Mouse (Mus musculus) embryonic stem cell, embryonic (primary cell): ENCODE data around the gene Ano10.

Source experiments
- CTCF ChIA-PET, 4 experiments: fragments of 300-600 bp in 2 of 4; fragments of 350-600 bp in 2 of 4; sonication (Branson Sonifier 250); formaldehyde crosslinking; loops; one replicate each; lab custom pipeline; 2022; ENCODE audit warnings: inconsistent platforms in 2 of 4; lab: Charles Lee
- POLR2A ChIA-PET, 4 experiments: fragments of 300-600 bp in 2 of 4; fragments of 350-600 bp in 2 of 4; sonication (Branson Sonifier 250); formaldehyde crosslinking; loops; one replicate each; lab custom pipeline; 2022; ENCODE audit warnings: antibody characterized with exemption in 4 of 4, inconsistent platforms in 1 of 4; lab: Charles Lee

Ano10 gene

GRCm38 (mm10) chr9:122193823-122194222, 100.4 kb downstream of the Ano10 start:
- POLR2A ChIA-PET, result interaction anchor here in 1 of 4 experiments (0.6 kb wide), 1 partner anchor 378 kb away, joined by 5 read pairs; no protein-coding TSS in a partner anchor
- CTCF ChIA-PET, result interaction anchor here in 1 of 4 experiments (0.5 kb wide), 1 partner anchor 69 kb away, joined by 4 read pairs; no protein-coding TSS in a partner anchor

- ChIA-PET CTCF (interaction anchor here in 1 of 4 experiments (0.5 kb wide), 1 partner anchor 70 kb away, joined by 4 read pairs; no protein-coding TSS in a partner anchor), POLR2A (interaction anchor here in 1 of 4 experiments (0.6 kb wide), 1 partner anchor 379 kb away, joined by 5 read pairs; no protein-coding TSS in a partner anchor)
Measured at GRCm38 (mm10) chr9:122193361-122193760, 100.9 kb downstream of the Ano10 start.

- POLR2A ChIA-PET, result no interaction called here
- CTCF ChIA-PET, result interaction anchor here in 3 of 4 experiments (0.7 to 1.6 kb wide), 5 partner anchors 9 to 121 kb away, joined by 3 to 6 read pairs (median 3); no protein-coding TSS in a partner anchor
Measured at GRCm38 (mm10) chr9:122188724-122189123, 105.5 kb downstream of the Ano10 start.

- CTCF ChIA-PET, result no interaction called here
- POLR2A ChIA-PET, result no interaction called here
Measured at GRCm38 (mm10) chr9:122187451-122187921, 106.7 kb downstream of the Ano10 start.

- ChIA-PET POLR2A (no interaction called here), CTCF (interaction anchor here in 1 of 4 experiments (0.7 kb wide), 1 partner anchor 34 kb away, joined by 3 read pairs; no protein-coding TSS in a partner anchor)
Measured at GRCm38 (mm10) chr9:122186643-122187226, 107.5 kb downstream of the Ano10 start.

- ChIA-PET POLR2A (no interaction called here), CTCF (interaction anchor here in 3 of 4 experiments (0.7 to 2.2 kb wide), 15 partner anchors 10 to 305 kb away, joined by 3 to 10 read pairs (median 4); partner anchors contain the start of gene Snrk (in 1 of the 3))
Measured at GRCm38 (mm10) chr9:122185953-122186352, 108.3 kb downstream of the Ano10 start.

GRCm38 (mm10) chr9:122185061-122185460, 109.2 kb downstream of the Ano10 start:
- ChIA-PET POLR2A (interaction anchor here in 1 of 4 experiments (1.1 kb wide), 1 partner anchor 13 kb away, joined by 3 read pairs; no protein-coding TSS in a partner anchor), CTCF (interaction anchor here (0.6 to 2.2 kb wide), 26 partner anchors 9 to 708 kb away, joined by 3 to 10 read pairs (median 4); partner anchors contain the start of gene Snrk (in 1 of the 4))

- CTCF ChIA-PET, result interaction anchor here (0.6 to 2.2 kb wide), 18 partner anchors 9 to 707 kb away, joined by 3 to 10 read pairs (median 4); partner anchors contain the start of gene Snrk (in 1 of the 4)
- POLR2A ChIA-PET, result interaction anchor here in 1 of 4 experiments (1.1 kb wide), 1 partner anchor 14 kb away, joined by 3 read pairs; no protein-coding TSS in a partner anchor
Measured at GRCm38 (mm10) chr9:122184329-122184728, 109.9 kb downstream of the Ano10 start.

- ChIA-PET CTCF (interaction anchor here in 1 of 4 experiments (1.1 to 1.2 kb wide), 2 partner anchors 22 to 62 kb away, joined by 3 read pairs; no protein-coding TSS in a partner anchor), POLR2A (no interaction called here)
Measured at GRCm38 (mm10) chr9:122183074-122183473, 111.1 kb downstream of the Ano10 start.

GRCm38 (mm10) chr9:122180105-122180504, 114.1 kb downstream of the Ano10 start:
- ChIA-PET POLR2A (no interaction called here), CTCF (interaction anchor here in 2 of 4 experiments (0.5 to 1.2 kb wide), 3 partner anchors 24 to 787 kb away, joined by 3 to 4 read pairs (median 3); no protein-coding TSS in a partner anchor)

- POLR2A ChIA-PET, result no interaction called here
- CTCF ChIA-PET, result interaction anchor here in 2 of 4 experiments (0.5 to 0.7 kb wide), 2 partner anchors 238 to 323 kb away, joined by 3 to 5 read pairs; no protein-coding TSS in a partner anchor
Measured at GRCm38 (mm10) chr9:122178427-122178826, 115.8 kb downstream of the Ano10 start.

- POLR2A ChIA-PET, result no interaction called here
- CTCF ChIA-PET, result no interaction called here
Measured at GRCm38 (mm10) chr9:122177256-122178220, 116.7 kb downstream of the Ano10 start.

GRCm38 (mm10) chr9:122174723-122175122, 119.5 kb downstream of the Ano10 start:
- ChIA-PET CTCF (interaction anchor here in 1 of 4 experiments (1.4 kb wide), 1 partner anchor 10 kb away, joined by 10 read pairs; no protein-coding TSS in a partner anchor), POLR2A (no interaction called here)

- CTCF ChIA-PET, result interaction anchor here in 1 of 4 experiments (0.6 kb wide), 1 partner anchor 15 kb away, joined by 4 read pairs; no protein-coding TSS in a partner anchor
Measured at GRCm38 (mm10) chr9:122173405-122174233, 120.6 kb downstream of the Ano10 start.

GRCm38 (mm10) chr9:122172612-122173186, 121.5 kb downstream of the Ano10 start:
- POLR2A ChIA-PET, result no interaction called here

More at GRCm38 (mm10) chr9:122173405-122174233, 120.6 kb downstream of the Ano10 start:
- POLR2A ChIA-PET, result interaction anchor here in 1 of 4 experiments (0.5 kb wide), 1 partner anchor 730 kb away, joined by 3 read pairs; no protein-coding TSS in a partner anchor

GRCm38 (mm10) chr9:122169901-122170300, 124.3 kb downstream of the Ano10 start:
- CTCF ChIA-PET, result no interaction called here
- POLR2A ChIA-PET, result interaction anchor here in 1 of 4 experiments (1.1 kb wide), 1 partner anchor 22 kb away, joined by 3 read pairs; no protein-coding TSS in a partner anchor

More at GRCm38 (mm10) chr9:122172612-122173186, 121.5 kb downstream of the Ano10 start:
- CTCF ChIA-PET, result interaction anchor here in 1 of 4 experiments (0.6 kb wide), 1 partner anchor 158 kb away, joined by 5 read pairs; no protein-coding TSS in a partner anchor
